Mouse (Mus musculus) cerebellum, adult 2 months (tissue): Measurements from ENCODE around the gene Fam19a2.

ENCODE experiments used
- CTCF ChIP-seq: fragments of 200-500 bp; IDR thresholded peaks from 2 replicates; pipeline ENCODE4 v1.5.1; 2011; ENCODE audit warnings: low read depth, mild to moderate bottlenecking, control low read depth, low read length, moderate library complexity, borderline replicate concordance; ENCODE audit not compliant: insufficient read depth
- POLR2A ChIP-seq: fragments of 200-500 bp; IDR thresholded peaks from 2 replicates; pipeline ENCODE4 v1.6.1; 2011; ENCODE audit warnings: low read length, control low read depth, borderline replicate concordance; ENCODE audit not compliant: insufficient read depth

DNA sequence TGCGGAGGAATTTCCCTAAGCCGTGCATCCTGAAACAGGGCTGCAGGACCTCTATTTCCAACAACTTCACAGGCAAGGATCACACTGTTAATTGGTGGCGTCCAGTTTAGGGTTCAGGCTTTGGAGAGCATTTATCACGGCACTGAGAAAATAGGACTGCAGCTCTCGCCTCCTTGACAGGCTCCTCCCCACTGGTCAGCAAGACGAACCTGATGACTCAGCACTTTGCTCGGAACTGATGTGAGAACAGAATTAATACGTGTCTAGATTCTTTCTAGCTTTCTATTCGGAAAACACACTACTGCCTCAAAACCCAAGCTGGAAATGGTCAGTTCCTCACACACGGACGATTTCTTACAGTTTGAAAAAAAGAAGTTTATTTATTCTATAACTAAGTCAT, 10.8 kb downstream of the Fam19a2 start:
- TF ChIP-seq CTCF: no peak
- no peak for TF ChIP-seq POLR2A
